Mouse (Mus musculus) heart, postnatal 0 days (tissue): ENCODE data around the gene Scgb3a1.

ENCODE experiments used
- CTCF ChIP-seq: IDR thresholded peaks from 2 replicates; pipeline ENCODE4 v1.5.1; 2016; ENCODE audit warnings: antibody characterized with exemption, control low read depth, low read depth
- EP300 ChIP-seq: IDR thresholded peaks from 2 replicates; pipeline ENCODE4 v1.6.1; 2016; ENCODE audit warnings: antibody characterized with exemption, low read depth

GRCm38 (mm10) chr11:49645677-49646076 lies 17.7 kb upstream of the Scgb3a1 start:
- TF ChIP-seq CTCF (no peak), EP300 (no peak)
